Mouse (Mus musculus): Measurements from ENCODE around the gene Tmem41a.
"Not testable (repeated sequence)": the region's sequence is repeated elsewhere in the genome, so short reads cannot be mapped to it uniquely, and the experiment has no call there.

The Tmem41a gene

DNA sequence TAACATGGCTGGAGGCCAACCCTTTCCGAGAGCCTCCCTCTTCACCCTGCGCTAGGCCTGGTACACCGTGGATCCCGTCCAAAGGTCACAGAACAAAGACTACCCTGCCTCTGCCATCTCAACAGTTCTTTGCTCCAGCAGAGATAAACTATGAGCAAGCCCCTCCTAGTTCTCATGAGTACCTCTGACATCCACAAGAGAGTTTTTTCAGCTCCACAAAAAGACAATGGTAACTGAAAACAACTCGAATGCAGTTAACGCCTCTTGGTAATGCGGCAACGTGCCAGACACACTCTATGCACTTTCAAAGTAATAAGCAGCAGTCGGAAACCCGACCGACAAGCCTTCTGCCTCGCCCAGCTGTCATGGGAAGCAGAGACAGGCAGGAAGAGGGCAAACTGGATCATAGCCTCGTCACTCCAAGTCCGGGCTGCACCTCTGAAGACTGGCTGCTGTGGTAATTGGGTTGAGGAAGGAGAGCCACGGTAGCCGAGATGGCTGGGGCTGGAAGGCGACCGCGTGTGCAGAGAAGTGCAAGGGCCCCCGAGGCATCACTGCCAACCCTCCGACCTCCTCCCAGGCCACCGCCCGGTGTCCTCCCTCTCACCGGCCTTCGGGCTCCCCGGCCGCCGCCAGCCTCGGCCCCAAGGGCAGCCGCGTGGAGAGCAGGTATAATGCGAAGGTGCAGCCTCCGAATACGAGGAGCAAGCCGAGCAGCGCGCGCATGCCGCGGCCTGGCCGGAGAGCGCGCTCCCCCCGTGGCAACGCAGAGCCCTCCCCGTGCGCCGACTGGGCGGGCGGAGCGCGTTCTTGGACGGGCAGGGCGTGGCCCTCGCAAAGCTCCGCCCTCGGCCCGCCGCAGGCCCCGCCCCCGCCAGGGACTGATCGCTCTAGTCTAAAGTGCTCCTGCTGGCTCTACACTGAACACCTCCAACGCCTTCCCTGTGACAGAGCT, at the start of gene Tmem41a:
TSS of gene Tmem41a (minus strand) at position 792 of the 955 bp plus-strand sequence.
- peak; percentile 81 for DNase-seq (ENCODE audit: low read depth, low spot score)

DNA sequence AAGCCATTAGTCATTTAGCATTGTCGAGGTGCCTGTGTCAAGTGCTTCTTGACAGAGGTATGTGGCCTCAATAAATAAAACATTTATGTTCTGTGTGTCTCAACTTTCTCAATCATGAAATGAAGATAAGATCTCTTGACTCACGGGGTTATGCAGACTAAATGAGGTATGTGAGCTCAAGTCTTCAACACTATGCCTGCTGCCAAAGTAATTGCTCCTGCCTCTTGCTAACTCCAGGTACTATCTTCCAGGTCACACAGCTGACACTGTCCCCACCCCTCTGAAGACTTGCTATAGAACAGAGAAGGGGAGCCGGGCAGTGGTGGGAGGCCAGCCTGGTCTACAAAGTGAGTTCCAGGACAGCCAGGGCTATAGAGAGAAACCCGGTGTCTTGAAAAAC, 49.0 kb upstream of the Tmem41a start:
- no peak for DNase-seq (ENCODE audit: low read depth, low spot score)

DNA sequence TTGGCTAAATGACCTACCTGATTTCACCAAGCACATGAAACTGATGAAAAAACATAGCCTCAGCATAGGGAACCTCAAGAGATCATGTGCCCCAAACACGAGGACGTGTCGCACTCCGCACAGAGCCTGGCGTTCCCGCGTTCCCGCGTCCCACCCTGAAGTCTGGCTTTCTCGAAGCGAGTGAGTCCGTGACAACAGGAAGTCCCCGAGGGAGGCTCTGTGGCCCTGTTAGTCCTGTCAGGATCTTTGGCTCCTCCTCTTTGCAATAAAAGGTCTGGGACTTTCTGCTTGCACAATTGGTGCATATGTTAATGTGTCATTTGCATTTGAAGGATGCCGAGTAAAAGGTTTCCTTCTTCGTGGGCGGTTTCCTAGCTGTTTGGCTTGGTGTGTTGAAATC, 48.0 kb upstream of the Tmem41a start, which contains the start of gene Liph:
TSS of gene Liph (minus strand) at position 360 of the 400 bp plus-strand sequence.
- no peak for DNase-seq (ENCODE audit: low read depth, low spot score)

DNA sequence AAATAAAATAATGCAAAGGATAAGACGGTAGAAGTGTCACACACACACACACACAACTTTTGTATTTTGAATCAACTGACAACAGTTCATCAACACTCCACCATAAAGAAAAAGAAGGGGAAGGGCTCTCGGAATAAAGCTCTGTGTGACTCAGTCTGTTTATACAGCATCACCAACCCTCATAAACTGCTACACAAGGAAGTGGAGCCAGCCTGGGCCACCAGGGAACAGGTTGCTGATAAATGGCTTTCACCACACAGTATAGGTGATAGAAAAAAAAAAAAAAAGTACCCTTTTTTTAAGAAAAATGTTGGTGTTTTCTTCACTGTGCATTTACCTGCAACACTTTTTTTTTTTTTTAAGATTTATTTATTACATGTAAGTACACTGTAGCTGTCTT, 44.4 kb upstream of the Tmem41a start:
- no peak for DNase-seq (ENCODE audit: low read depth, low spot score)

DNA sequence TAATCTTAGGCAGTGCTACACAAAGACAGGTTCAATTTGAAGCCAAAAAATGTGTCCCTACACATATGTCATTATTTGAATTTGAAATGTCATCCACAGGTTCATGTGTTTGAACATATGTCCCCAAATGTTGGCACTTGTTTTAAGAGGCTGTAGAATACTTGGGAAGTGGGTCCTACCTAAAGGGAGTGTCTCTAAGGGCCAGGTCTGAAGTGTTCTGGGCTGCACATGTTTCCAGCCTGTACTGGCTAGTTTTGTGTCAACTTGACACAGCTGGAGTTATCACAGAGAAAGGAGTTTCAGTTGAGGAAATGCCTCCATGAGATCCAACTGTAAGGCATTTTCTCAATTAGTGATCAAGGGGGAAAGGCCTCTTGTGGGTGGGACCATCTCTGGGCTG, 43.5 kb upstream of the Tmem41a start:
- not testable (repeated sequence) for DNase-seq (ENCODE audit: low read depth, low spot score)

DNA sequence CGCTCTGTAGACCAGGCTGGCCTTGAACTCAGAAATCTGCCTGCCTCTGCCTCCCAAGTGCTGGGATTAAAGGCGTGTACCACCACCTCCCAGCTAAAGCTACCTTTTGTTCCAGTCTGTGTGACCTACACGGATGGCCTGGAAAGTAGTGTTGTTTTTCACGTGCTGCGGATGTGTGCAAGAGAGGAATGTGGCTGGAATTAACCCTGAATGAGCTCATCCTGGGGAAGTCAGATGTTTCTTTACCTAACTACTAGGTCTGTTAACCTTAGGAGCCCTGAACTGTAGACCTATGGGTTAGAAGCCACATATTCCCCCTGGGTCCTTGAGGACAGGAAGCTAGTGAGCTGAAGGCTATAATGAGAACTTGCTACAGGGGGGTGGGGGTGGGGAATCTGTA, 40.6 kb upstream of the Tmem41a start:
- no peak for DNase-seq (ENCODE audit: low read depth, low spot score)

DNA sequence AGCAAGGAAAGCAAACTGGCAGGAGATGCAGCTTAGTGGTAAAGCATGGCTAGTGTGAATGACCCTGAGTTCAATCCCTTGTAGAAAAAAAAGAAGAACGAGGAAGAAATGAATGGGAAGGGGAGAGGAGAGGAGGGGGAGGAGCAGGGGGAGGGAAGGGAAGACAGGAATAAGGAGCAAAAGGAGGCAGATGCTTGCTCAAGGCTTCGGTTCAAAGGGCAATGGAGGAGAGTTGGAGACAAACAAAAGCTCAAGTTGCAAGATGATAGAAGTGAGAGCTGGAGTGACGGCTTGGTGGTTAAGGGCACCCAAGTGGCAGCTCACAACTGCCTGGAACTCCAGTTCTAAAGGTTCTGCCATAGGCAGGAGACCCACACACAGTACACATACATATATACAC, 38.8 kb upstream of the Tmem41a start:
- DNase-seq (ENCODE audit: low read depth, low spot score) = no peak

DNA sequence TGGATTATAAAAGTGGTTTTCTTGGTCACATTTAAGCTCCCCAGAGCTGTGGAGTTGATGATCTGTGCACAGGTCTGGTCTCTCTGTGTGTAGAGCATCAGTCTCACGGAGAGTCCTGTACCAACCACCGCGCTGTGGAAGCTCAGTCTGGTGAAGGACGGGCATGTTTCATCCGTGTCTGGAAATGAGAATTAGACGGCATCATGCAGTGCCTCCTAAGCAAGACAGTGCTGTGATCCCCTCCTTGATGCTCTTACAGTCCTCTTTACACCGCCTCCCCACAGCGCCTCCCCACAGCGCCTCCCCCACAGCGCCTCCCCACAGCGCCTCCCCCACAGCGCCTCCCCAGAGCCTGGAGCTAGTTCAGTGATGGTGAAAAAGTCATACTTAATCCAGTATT, 36.7 kb upstream of the Tmem41a start:
- no peak for DNase-seq (ENCODE audit: low read depth, low spot score)

DNA sequence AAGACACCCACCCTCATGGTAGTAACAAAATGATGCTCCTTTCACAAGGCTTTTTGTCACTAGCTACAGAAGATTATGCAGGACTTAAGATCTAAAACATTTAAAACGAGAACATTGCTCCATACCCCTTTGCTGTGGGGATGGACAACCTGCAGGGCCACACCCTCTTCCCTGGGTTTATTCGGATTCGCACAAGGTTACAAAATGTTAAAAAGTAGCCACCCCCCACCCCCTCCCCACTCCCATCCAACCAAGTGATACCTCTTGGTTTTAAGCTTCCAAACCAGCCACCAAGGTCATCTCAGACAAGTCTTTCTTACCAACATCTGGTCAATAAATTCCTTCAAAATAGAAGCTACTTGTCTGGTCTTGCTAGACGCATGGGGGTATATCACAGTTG, 36.2 kb upstream of the Tmem41a start:
- DNase-seq (ENCODE audit: low read depth, low spot score) = no peak

DNA sequence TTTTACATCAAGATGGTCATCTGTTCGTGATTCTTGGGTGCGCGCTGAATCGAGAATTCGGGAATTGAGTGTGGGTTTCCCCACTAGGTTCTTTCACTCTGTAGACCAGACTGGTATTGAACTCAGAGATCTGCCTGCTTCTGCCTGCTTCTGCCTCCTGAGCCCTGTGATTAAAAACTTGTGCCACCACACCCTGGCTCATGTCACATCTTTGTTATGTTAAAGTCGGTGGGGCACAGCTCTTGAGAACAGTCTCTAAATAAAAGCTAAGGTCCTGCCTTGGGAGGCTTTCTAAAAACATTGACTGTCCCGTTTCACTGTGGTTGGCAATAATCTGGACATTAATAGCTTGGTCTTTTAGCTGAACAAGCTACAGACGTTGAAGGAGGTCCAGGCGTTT, 35.8 kb upstream of the Tmem41a start:
- no peak for DNase-seq (ENCODE audit: low read depth, low spot score)

DNA sequence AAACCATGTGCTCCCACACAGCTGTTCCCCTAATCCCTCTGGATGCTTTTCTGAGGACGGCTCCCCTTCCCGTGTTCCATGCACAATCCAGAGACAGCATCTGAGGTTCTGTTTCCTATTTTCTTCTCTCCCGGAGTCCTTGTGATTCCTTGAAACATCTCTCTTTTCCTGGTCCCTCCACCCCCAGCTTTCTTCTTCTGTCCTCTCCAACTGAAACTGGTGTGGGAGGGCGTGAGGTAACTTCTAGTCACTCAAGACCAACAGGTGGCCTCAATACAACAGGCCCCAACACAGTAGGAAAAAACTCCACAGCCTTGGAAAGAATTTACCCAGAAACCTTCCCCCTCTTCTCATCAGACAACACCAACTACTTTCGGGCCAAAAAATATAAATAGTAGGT, 30.0 kb upstream of the Tmem41a start:
- no peak for DNase-seq (ENCODE audit: low read depth, low spot score)

DNA sequence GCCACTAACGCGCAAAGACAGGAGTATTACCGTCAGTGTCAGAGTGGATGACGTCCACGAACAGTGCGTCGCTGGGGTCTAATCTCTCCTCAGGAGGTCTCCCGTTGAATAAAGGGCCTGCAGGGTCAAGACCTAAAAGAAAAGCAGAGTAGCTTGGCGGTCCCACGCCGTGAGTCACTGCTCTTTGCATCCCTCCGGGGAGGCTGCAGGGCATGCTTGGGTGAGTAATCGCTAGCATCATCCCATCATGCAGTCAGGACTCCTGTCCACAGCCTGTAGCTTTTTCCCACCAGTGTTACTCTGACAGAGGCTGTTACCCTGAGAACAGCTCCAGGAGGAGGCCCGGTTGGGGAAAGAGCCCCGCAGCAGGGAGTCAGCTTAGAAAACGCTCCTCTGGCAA, 28.9 kb upstream of the Tmem41a start:
- DNase-seq (ENCODE audit: low read depth, low spot score) = no peak

DNA sequence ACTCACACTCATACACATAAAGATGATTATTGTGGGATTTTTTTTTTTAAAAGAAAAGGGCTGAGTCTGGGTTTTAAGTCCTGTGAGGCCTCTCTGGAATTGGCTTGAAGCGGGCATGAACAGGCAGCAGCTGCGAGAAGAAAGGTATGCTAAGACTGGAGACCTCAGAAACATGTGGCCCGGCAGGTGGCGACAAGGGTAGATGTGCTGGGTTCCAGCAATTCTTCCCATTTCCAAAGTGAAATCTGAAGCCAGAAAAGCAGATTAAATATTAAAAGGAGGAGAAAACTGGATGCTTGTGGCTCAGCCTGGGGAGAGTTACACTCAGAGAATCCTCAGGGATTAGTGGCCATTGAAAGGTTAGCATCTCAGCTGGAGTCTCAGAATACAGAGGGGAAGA, 24.1 kb upstream of the Tmem41a start:
- no peak for DNase-seq (ENCODE audit: low read depth, low spot score)

DNA sequence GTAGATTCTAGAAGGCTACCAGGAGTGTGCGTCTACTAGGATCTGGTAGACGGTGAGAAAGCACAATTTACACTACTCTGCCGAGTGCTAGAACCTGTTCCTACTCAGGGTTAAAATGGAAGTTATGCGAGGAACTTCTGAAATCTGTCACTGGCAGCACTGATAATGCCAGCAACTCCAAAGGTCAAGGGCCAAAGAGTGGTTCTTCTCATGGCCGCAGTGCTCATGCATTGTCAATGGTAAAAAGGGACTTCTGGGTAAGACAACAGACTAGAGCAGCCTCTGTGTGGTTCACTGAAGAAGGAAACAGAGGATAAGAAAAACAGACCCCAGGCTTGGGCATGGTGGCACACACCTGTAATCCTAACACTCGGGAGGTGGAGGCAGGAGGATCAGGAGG, 23.2 kb upstream of the Tmem41a start:
- DNase-seq (ENCODE audit: low read depth, low spot score) = no peak

DNA sequence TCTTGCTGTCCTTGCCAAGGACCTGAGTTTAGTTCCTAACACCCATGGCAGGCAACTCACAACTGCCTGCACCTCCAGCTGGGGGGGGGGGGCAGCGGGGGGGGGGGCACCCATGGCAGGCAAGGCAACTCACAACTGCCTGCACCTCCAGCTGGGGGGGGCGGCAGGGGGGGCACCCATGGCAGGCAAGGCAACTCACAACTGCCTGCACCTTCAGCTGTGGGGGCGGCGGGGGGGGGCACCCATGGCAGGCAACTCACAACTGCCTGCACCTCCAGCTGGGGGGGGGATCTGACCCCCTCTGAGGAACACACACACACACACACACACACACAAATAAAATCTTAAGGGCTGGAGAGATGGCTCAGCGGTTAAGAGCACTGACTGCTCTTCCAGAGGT, 22.5 kb upstream of the Tmem41a start:
- DNase-seq (ENCODE audit: low read depth, low spot score) = no peak

DNA sequence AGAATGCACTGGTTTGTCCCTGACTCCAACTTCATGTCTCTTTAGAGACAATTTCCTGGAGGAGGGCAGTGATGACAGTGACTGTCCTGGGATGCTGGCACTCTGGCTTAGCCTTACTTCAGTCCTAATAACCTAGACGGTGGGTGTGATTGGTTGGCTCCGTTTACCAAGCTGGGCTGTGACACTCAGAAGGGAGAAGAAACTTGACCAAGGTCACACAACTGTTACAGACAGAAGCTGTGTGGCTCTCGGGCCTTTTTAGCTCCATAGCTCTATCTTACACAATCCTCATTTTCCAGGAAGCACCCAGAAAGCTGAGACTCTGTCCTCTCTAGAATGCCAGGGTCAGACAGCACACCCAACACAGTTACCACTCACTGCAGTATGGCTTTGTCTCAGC, 18.2 kb upstream of the Tmem41a start:
- DNase-seq (ENCODE audit: low read depth, low spot score) = no peak

DNA sequence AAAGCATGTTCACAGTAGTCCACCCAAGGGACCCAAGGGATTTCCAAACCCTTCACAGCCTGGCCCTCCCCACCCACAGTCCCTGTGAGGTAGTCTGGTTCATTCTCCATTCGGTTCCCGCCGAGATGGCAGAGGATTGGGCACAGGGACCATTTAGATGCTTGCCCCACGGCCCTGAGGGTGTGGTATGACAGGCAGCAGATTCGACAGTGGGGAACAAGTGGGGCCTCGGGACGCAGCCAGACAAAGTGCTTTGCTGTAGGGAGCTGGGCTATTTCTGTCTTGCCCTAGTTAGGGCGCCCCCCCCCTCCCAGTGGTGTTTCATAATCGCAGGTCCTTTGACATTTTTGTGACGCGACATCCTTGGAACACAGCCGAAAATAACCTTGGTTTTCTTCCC, 8.2 kb upstream of the Tmem41a start:
- DNase-seq (ENCODE audit: low read depth, low spot score) = no peak

DNA sequence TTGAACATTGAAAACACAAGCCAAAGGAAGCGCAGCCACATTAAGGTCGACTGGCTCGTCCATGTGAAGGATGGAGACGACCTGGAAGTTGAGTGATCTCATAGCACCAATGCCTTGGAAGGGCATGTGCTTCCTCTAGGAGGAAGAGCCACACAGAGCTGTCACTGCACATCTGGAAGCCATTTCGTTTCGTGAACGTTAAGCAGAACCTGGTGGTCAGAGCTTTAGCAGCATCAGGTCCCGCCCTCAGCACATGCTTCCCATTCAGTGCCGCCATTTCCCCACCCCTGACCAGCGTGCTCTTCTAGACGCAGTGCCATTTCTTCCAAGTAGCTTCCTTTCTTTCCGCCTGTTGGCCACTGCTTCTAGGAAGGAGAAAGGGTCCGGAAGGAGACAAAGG, 18.9 kb downstream of the Tmem41a start:
- no peak for DNase-seq (ENCODE audit: low read depth, low spot score)

DNA sequence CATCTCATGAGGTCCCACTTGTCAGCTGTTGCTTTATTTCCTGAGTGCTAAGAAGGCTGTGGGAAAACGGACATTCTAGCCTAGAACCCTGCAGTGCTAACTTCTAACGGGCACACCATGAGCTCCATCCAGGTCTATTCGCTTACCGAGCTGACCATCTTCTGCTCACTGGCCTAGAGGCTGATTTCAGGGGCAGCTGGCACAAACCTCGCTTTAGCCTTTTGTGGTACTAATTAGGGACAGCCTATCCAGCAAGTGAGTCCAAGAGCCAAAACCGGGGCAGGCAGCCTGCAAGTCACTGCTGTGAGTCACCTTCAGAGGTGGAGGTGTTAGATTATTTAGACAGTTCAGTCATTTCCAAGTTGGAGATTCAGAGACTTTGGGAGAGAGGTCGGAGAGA, 30.7 kb downstream of the Tmem41a start:
- no peak for DNase-seq (ENCODE audit: low read depth, low spot score)

DNA sequence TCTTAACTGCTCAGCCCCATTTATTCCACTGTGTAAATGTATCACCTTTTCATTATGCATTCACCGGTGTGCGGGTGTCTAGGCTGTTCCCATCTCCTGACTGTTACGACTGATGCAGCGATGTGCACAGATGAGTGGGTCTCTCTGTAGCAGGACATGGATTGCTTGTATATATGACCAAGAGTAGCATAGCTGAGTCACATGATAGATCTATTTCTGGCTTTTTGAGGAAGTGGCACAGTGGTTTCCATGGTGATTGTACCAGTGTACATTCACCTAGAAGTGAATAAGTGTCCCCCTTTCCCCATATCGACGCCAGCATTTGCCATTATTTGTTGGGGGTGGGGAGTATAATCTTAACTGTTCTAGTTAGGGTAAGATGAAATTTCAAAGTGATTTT, 34.0 kb downstream of the Tmem41a start:
- DNase-seq (ENCODE audit: low read depth, low spot score) = no peak

DNA sequence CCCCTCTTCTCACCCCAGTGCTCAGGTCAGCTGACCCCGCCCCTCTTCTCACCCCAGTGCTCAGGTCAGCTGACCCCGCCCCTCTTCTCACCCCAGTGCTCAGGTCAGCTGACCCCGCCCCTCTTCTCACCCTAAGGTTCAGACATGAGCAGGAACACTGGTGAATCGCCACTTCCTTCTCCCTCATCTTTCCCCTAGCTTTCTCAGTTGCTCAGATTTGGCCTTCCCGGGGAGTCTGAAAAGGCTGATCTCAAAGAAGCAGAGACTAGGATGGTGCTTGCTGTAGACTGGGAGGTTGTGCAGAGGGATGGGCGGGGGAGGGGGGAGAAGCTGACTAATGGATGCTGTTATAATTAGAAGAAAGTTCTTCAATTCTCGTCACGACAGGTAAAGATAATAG, 38.4 kb downstream of the Tmem41a start:
- not testable (repeated sequence) for DNase-seq (ENCODE audit: low read depth, low spot score)

DNA sequence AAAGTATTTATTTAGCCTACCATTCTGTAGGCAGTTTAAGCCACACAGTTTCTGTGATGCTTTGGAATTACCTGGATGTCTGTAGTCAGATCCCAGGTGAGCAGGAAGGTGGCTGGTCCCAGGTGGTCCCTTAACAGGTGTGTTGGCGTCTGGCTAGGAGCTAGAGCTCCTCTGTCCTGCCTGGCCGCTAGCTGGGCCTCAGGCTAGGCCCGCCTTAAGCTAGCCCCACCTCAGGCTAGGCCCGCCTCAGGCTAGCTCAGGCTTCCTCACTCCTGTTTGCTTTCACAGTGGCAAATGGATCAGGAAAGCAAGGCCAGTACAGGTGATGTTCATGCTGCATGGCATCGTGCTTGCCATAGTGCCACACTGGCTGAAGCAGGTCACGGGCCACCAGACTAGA, 40.5 kb downstream of the Tmem41a start:
- no peak for DNase-seq (ENCODE audit: low read depth, low spot score)

DNA sequence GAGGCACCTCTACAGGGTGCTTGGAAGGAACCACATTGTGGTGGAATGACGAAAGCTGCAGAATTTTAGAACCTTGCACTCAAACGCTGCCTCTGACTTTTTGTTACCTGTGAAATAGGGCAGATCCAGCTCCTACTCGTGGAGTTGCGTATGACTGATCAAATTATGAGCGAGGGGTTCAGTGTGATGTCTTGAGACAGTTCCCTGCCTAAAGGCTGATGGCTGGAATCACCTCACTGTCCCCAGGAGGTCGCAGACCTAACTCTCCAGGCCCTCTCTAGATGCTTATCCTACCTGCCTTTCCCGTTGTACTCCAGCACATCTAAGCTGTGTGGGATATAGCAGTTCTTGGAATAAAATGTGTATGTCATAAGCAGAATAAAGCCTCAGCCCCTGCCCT, 41.4 kb downstream of the Tmem41a start:
- no peak for DNase-seq (ENCODE audit: low read depth, low spot score)

DNA sequence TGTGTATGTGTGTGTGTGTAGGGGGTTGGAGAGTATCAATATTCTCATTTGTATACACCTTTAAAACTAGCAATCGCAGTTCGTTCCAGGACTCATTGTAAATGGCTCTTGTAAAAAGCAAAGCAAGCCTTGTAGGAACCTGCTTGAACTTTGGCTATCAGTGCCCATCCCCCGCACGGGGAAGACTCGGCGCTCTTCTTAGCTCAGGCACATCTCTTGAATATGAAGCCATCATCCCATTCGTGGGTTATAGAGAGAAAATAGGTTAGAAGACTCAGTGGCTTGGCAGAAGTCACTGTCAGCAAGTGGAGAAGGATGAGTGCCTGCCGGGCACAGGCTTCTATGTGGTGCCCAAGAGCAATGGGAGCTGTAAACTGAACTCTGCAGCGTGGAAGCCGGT, 42.7 kb downstream of the Tmem41a start:
- no peak for DNase-seq (ENCODE audit: low read depth, low spot score)
